Mouse (Mus musculus) ES-CJ7 (cell line): ENCODE data around the gene Slc35g3.

ENCODE experiments used
- DNase-seq: peaks from one replicate; pipeline ENCODE4 v3.0.0; 2011; ENCODE audit warnings: low read depth, low spot score

The Slc35g3 gene

GRCm38 (mm10) chr11:69761868-69762267, at the start of gene Slc35g3:
Slc35g3 (minus strand) TSS chr11:69761968.
- no peak for DNase-seq

- DNase-seq = no peak
Observed at GRCm38 (mm10) chr11:69810280-69810679, 48.5 kb upstream of the Slc35g3 start.

- no peak for DNase-seq
Observed at GRCm38 (mm10) chr11:69807641-69808040, 45.9 kb upstream of the Slc35g3 start.

- no peak for DNase-seq
Observed at GRCm38 (mm10) chr11:69806378-69806777, 44.6 kb upstream of the Slc35g3 start.

- DNase-seq = peak; percentile 90
Observed at GRCm38 (mm10) chr11:69804972-69805909, 43.5 kb upstream of the Slc35g3 start, which contains the start of gene Tmem102. Tmem102 (minus strand) TSS chr11:69805624.

GRCm38 (mm10) chr11:69804652-69804940, 42.8 kb upstream of the Slc35g3 start:
- no peak for DNase-seq

GRCm38 (mm10) chr11:69803786-69804651, 42.3 kb upstream of the Slc35g3 start:
- peak; percentile 68 for DNase-seq

- DNase-seq = no peak
Observed at GRCm38 (mm10) chr11:69803328-69803727, 41.6 kb upstream of the Slc35g3 start.

- DNase-seq = peak; percentile 71
Observed at GRCm38 (mm10) chr11:69802648-69803105, 40.9 kb upstream of the Slc35g3 start.

- DNase-seq = no peak
Observed at GRCm38 (mm10) chr11:69801379-69801977, 39.7 kb upstream of the Slc35g3 start, which contains the start of gene Fgf11. Fgf11 (minus strand) TSS chr11:69801857.

GRCm38 (mm10) chr11:69800392-69801197, 38.8 kb upstream of the Slc35g3 start:
- peak; percentile 84 for DNase-seq

GRCm38 (mm10) chr11:69800138-69800391, 38.3 kb upstream of the Slc35g3 start:
- DNase-seq = no peak

GRCm38 (mm10) chr11:69799394-69800137, 37.8 kb upstream of the Slc35g3 start:
- DNase-seq = peak; percentile 62

GRCm38 (mm10) chr11:69797924-69798323, 36.2 kb upstream of the Slc35g3 start:
- DNase-seq = no peak

- DNase-seq = no peak
Observed at GRCm38 (mm10) chr11:69795983-69796435, 34.2 kb upstream of the Slc35g3 start.

- DNase-seq = peak; percentile 98
Observed at GRCm38 (mm10) chr11:69795168-69795982, 33.6 kb upstream of the Slc35g3 start, which contains the start of gene Chrnb1. Chrnb1 (minus strand) TSS chr11:69795943.

- DNase-seq = no peak
Observed at GRCm38 (mm10) chr11:69793429-69793828, 31.7 kb upstream of the Slc35g3 start.

GRCm38 (mm10) chr11:69791420-69791819, 29.7 kb upstream of the Slc35g3 start:
- DNase-seq = no peak

GRCm38 (mm10) chr11:69789431-69789830, 27.7 kb upstream of the Slc35g3 start:
- DNase-seq = peak; percentile 41
